Mouse (Mus musculus) urinary bladder, postnatal 4 days (tissue): Measurements from ENCODE around the gene Sdccag8.

Experiments
- DNase-seq, 2 experiments: peaks; one replicate each; pipeline ENCODE4 v3.0.0; 2021 to 2022; ENCODE audit warnings: low spot score in 2 of 2

Gene Sdccag8

GRCm38 (mm10) chr1:176982671-176983070 lies 168.2 kb downstream of the Sdccag8 start:
- no peak for DNase-seq

GRCm38 (mm10) chr1:176985691-176986090 lies 171.2 kb downstream of the Sdccag8 start:
- no peak for DNase-seq

- no peak for DNase-seq
These were observed 171.8 kb downstream of the Sdccag8 start for GRCm38 (mm10) chr1:176986275-176986674.

- DNase-seq, result no peak
These were observed 172.7 kb downstream of the Sdccag8 start for GRCm38 (mm10) chr1:176986990-176987740.

GRCm38 (mm10) chr1:176991473-176991872 lies 177.0 kb downstream of the Sdccag8 start:
- no peak for DNase-seq

- no peak for DNase-seq
These were observed 178.1 kb downstream of the Sdccag8 start for GRCm38 (mm10) chr1:176992517-176992916.

- DNase-seq, result no peak
These were observed 178.9 kb downstream of the Sdccag8 start for GRCm38 (mm10) chr1:176993141-176994010.

- no peak for DNase-seq
These were observed 179.6 kb downstream of the Sdccag8 start for GRCm38 (mm10) chr1:176994087-176994486.

GRCm38 (mm10) chr1:176994707-176995418 lies 180.4 kb downstream of the Sdccag8 start:
- no peak for DNase-seq

GRCm38 (mm10) chr1:176995419-176995775 lies 180.9 kb downstream of the Sdccag8 start:
- no peak for DNase-seq

GRCm38 (mm10) chr1:176996166-176996565 lies 181.7 kb downstream of the Sdccag8 start:
- no peak for DNase-seq

GRCm38 (mm10) chr1:176996630-176997201 lies 182.3 kb downstream of the Sdccag8 start:
- no peak for DNase-seq

GRCm38 (mm10) chr1:176997254-176997653 lies 182.8 kb downstream of the Sdccag8 start:
- no peak for DNase-seq

GRCm38 (mm10) chr1:176997711-176998689 lies 183.5 kb downstream of the Sdccag8 start:
- DNase-seq, result no peak

GRCm38 (mm10) chr1:176999011-176999410 lies 184.6 kb downstream of the Sdccag8 start:
- DNase-seq, result no peak

GRCm38 (mm10) chr1:177002951-177003350 lies 188.5 kb downstream of the Sdccag8 start:
- no peak for DNase-seq

- no peak for DNase-seq
These were observed 189.7 kb downstream of the Sdccag8 start for GRCm38 (mm10) chr1:177004041-177004741.

GRCm38 (mm10) chr1:177007405-177007804 lies 192.9 kb downstream of the Sdccag8 start:
- DNase-seq, result no peak

GRCm38 (mm10) chr1:177008777-177009176 lies 194.3 kb downstream of the Sdccag8 start:
- no peak for DNase-seq

- no peak for DNase-seq
These were observed 195.6 kb downstream of the Sdccag8 start for GRCm38 (mm10) chr1:177010041-177010440.
